Mouse (Mus musculus): ENCODE measurements at regions not wholly inside any gene's neighbourhood (a gene's known extent, or its start where the extent isn't known, plus 50 kb on each side); places are given as distances from the start of the nearest gene placed in this dataset.

DNA sequence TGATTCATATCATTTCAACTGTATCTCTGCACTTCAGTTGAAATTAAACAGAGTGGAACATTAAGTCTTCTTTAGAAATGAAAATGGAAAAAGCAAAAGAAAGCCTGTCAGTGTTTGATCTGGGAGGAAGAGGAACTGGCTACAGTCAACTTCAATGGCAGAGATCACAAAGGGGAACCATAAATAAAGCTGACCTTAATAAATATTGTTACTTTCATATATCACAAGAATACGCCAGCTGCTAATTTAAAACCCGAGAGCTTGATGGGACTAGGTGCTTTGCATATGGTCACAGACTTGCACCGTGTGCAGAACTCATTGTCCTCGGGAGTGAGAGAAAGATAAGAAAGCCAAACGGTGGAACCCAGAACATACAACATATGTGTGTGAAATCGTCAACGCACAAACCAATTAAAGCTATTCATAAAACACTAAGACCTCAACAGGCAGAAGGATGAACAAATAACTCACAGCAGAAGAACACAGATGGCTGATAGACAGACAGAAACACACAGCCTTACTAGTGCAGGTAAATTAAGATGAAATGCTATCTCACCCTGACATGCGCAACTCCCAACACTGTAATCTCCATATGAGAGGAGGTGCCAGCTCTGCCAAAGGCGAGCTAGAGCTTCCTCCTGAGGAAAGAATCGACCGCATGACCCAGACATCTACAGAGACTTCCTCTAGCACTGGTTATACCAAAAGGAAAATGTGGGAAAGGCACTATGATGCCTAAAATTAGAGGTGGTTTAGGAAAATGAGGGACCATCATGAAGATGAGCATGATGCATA is 189.9 kb downstream of the Hlx start:
- TF ChIP-seq NANOG (IDR thresholded peaks at IDR 0.05; ENCODE audit: borderline replicate concordance, low read length) (no peak), CTCF (conservative IDR thresholded peaks at IDR 0.05; ENCODE audit: low read length) (no peak), POU5F1 (IDR thresholded peaks at IDR 0.05; ENCODE audit: borderline replicate concordance, low read length) (no peak)
- Histone ChIP-seq H3K36me3 (ENCODE audit: insufficient read depth, low read length) (no peaks in the 10 kb centered on the region), H3K4me3 (replicated peaks; ENCODE audit: low read length) (no peak overlapping the region), H3K27me3 (ENCODE audit: insufficient read depth, low read length) (no peaks in the 10 kb centered on the region), H3K4me1 (replicated peaks; ENCODE audit: low read depth, low read length) (no peaks in the 10 kb centered on the region), H3K9me3 (ENCODE audit: low read length) (no peaks in the 10 kb centered on the region)

- TF ChIP-seq NANOG (IDR thresholded peaks at IDR 0.05; ENCODE audit: borderline replicate concordance, low read length) = no peak
- TF ChIP-seq CTCF (conservative IDR thresholded peaks at IDR 0.05; ENCODE audit: low read length) = no peak
- no peak for TF ChIP-seq POU5F1 (IDR thresholded peaks at IDR 0.05; ENCODE audit: borderline replicate concordance, low read length)
- Histone ChIP-seq H3K9me3 (ENCODE audit: low read length) (no peaks in the 10 kb centered on the region), H3K4me1 (replicated peaks; ENCODE audit: low read depth, low read length) (no peaks in the 10 kb centered on the region), H3K36me3 (ENCODE audit: insufficient read depth, low read length) (no peaks in the 10 kb centered on the region), H3K4me3 (replicated peaks; ENCODE audit: low read length) (no peak overlapping the region), H3K27me3 (ENCODE audit: insufficient read depth, low read length) (no peaks in the 10 kb centered on the region)
These were observed 192.6 kb downstream of the Hlx start for GRCm38 (mm10) chr1:184539818-184540217.

DNA sequence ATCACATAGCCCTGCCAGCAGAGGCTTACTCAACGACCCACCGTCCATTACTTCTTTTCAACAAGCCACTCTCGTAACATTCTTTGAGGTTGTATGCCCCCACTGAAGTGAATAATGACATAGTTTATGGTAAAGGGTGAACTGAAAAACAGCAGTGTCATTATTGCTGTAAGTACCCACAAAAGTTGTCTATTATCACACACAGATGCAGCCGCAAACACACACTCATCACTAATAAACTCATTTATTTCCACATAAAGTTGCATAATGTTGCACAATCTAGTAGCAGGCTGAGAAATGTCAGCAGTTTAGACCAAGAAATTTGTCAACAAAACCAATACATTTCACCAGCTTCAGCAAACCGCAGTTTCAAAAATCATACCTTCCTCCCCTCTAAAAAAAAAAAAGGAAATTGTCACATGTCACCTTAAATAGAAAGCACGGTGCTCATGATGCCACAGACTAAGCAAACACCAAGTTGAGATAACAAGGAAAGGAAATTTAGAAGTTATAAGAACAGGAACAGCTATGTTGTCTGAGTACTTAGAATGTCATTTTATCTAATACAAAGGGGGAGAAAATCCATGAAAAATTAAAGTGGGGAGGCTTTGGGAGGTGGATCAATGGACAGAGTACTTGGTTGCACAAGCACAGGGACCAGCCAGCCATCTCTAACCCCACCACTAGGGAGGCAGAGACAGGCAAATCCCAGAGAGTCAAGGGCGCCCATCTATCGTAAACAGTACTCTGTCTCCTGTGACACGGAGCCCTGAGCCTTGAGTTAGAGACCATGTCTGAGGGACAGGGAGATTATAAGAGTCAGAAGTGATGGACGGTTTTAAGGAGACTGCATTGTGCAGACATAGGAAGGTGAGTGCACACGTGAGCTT is 195.9 kb downstream of the Hlx start:
- Histone ChIP-seq H3K4me1 (replicated peaks; ENCODE audit: low read depth, low read length) (no peaks in the 10 kb centered on the region), H3K36me3 (ENCODE audit: insufficient read depth, low read length) (no peaks in the 10 kb centered on the region), H3K4me3 (replicated peaks; ENCODE audit: low read length) (no peak overlapping the region), H3K27me3 (ENCODE audit: insufficient read depth, low read length) (no peaks in the 10 kb centered on the region), H3K9me3 (ENCODE audit: low read length) (no peaks in the 10 kb centered on the region)
- TF ChIP-seq CTCF (conservative IDR thresholded peaks at IDR 0.05; ENCODE audit: low read length) = no peak
- no peak for TF ChIP-seq NANOG (IDR thresholded peaks at IDR 0.05; ENCODE audit: borderline replicate concordance, low read length)

DNA sequence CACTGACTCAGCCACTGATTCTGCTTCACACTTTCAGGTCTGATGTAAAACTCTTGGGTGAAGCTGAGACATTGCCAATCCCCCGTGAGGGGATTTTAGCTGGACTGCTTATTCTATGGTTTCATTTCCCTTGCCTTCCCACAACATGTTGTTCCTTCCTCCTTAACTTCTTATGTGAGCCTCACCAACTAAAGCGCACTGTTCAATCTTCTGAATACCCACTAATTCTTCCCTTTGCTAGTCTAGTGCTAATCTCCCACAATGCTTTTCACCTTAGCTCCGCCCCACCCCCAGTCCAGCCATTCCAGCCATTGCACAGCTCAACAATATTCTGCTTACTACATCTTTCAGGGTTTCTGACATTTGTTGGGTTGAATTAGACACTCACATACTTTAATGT is 196.7 kb downstream of the Hlx start:
- TF ChIP-seq CTCF (conservative IDR thresholded peaks at IDR 0.05; ENCODE audit: low read length) (no peak), NANOG (IDR thresholded peaks at IDR 0.05; ENCODE audit: borderline replicate concordance, low read length) (no peak), POU5F1 (IDR thresholded peaks at IDR 0.05; ENCODE audit: borderline replicate concordance, low read length) (no peak)
- H3K4me1 ChIP-seq (replicated peaks; ENCODE audit: low read depth, low read length) = no peaks in the 10 kb centered on the region
- H3K4me3 ChIP-seq (replicated peaks; ENCODE audit: low read length) = no peak overlapping the region
- no peaks in the 10 kb centered on the region for H3K9me3 ChIP-seq (ENCODE audit: low read length)
- H3K36me3 ChIP-seq (ENCODE audit: insufficient read depth, low read length) = no peaks in the 10 kb centered on the region
- H3K27me3 ChIP-seq (ENCODE audit: insufficient read depth, low read length) = no peaks in the 10 kb centered on the region

DNA sequence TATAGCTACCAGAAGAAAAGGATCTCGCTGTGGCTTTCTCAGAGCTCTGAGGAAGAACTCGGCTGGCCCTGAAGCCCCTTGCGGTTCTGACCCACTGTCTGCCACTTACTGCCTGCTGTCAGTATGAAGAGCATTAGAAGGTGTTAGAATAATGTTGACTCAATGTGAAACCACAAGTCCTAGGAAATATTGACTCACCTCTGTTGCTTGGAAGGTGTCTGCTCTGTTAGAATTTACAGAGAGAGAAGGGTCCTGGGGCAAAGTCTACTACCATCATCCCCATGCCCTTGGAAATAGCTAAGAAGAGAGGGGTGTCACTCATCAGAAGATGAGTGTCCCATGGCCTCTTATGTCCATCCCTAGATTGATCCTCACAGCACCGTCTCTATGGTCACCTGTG is 197.9 kb downstream of the Hlx start:
- Histone ChIP-seq H3K36me3 (ENCODE audit: insufficient read depth, low read length) (no peaks in the 10 kb centered on the region), H3K4me3 (replicated peaks; ENCODE audit: low read length) (no peak overlapping the region), H3K9me3 (ENCODE audit: low read length) (no peaks in the 10 kb centered on the region), H3K4me1 (replicated peaks; ENCODE audit: low read depth, low read length) (no peaks in the 10 kb centered on the region), H3K27me3 (ENCODE audit: insufficient read depth, low read length) (no peaks in the 10 kb centered on the region)
- TF ChIP-seq POU5F1 (IDR thresholded peaks at IDR 0.05; ENCODE audit: borderline replicate concordance, low read length) (no peak), NANOG (IDR thresholded peaks at IDR 0.05; ENCODE audit: borderline replicate concordance, low read length) (no peak), CTCF (conservative IDR thresholded peaks at IDR 0.05; ENCODE audit: low read length) (no peak)

GRCm38 (mm10) chr1:184533870-184534269 is 198.5 kb downstream of the Hlx start:
- Histone ChIP-seq H3K4me3 (replicated peaks; ENCODE audit: low read length) (no peak overlapping the region), H3K9me3 (ENCODE audit: low read length) (no peaks in the 10 kb centered on the region), H3K27me3 (ENCODE audit: insufficient read depth, low read length) (no peaks in the 10 kb centered on the region), H3K4me1 (replicated peaks; ENCODE audit: low read depth, low read length) (no peaks in the 10 kb centered on the region), H3K36me3 (ENCODE audit: insufficient read depth, low read length) (no peaks in the 10 kb centered on the region)
- TF ChIP-seq POU5F1 (IDR thresholded peaks at IDR 0.05; ENCODE audit: borderline replicate concordance, low read length) = no peak
- TF ChIP-seq NANOG (IDR thresholded peaks at IDR 0.05; ENCODE audit: borderline replicate concordance, low read length) = no peak
- TF ChIP-seq CTCF (conservative IDR thresholded peaks at IDR 0.05; ENCODE audit: low read length) = no peak

DNA sequence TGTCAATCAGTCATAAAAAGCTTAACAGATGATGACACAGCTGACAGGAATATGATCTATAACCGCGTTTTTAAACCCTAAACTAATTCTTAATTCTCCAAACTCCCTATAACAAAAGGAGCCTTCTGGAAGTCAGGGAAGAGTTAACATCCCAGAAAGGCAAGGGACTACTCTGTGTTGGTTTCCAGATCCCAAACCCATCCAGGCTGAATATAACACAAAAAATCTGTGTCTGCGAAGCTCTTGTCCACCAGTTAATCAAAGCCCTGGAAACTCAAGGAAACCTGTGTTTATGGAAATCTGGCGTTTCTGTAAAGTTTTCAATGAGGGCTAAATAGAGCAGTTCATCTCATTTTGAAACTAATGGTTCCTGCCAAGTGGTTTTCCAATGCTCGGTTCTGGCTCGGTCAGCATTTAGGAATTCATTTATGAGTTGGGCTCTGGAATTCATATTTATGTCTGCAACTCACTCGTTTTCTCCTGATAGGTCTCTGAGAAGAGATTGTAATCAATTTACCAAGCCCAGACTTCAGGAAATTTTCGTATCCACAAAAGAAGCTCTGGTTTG is 199.8 kb downstream of the Hlx start:
- Histone ChIP-seq H3K27me3 (ENCODE audit: insufficient read depth, low read length) (no peaks in the 10 kb centered on the region), H3K4me1 (replicated peaks; ENCODE audit: low read depth, low read length) (no peaks in the 10 kb centered on the region), H3K36me3 (ENCODE audit: insufficient read depth, low read length) (no peaks in the 10 kb centered on the region), H3K4me3 (replicated peaks; ENCODE audit: low read length) (no peak overlapping the region), H3K9me3 (ENCODE audit: low read length) (no peaks in the 10 kb centered on the region)
- TF ChIP-seq CTCF (conservative IDR thresholded peaks at IDR 0.05; ENCODE audit: low read length) (no peak), POU5F1 (IDR thresholded peaks at IDR 0.05; ENCODE audit: borderline replicate concordance, low read length) (no peak), NANOG (IDR thresholded peaks at IDR 0.05; ENCODE audit: borderline replicate concordance, low read length) (no peak)

DNA sequence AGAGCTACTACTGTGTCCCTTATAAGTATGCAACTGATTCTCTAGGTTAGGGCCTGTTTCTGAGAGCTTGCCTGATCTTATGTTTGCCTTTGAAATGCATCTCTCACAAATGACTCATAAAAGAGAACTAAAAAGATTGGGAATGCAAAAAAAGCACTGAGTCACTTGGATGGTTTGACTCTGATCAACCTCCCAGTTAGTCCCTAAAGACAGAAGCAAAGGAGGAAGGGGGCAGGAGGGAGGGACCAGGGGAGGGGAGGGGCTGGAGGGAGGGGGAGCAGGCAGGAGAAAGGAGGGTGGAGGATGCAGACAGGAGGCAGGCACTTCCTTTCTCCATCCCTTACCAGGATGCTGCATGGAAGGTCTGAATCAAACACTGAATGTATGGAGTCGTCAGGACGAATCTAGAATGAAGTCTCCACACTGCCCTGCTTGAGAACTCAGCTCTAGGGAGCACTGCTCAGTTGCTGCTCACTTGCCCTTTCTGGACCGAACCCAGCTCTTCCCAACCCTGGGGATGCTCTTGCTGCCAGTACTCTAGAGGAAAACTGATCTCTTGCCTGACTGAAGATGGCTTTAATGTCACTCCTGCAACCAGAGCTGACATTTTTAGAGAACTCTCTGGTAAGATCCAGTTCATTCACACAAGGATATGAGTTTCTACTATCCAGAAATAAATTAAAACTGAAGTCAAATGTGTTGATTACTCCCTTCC is 201.7 kb downstream of the Hlx start:
- Histone ChIP-seq H3K27me3 (ENCODE audit: insufficient read depth, low read length) (no peaks in the 10 kb centered on the region), H3K4me1 (replicated peaks; ENCODE audit: low read depth, low read length) (no peaks in the 10 kb centered on the region), H3K36me3 (ENCODE audit: insufficient read depth, low read length) (no peaks in the 10 kb centered on the region), H3K4me3 (replicated peaks; ENCODE audit: low read length) (no peak overlapping the region), H3K9me3 (ENCODE audit: low read length) (no peaks in the 10 kb centered on the region)
- TF ChIP-seq NANOG (IDR thresholded peaks at IDR 0.05; ENCODE audit: borderline replicate concordance, low read length) (no peak), CTCF (conservative IDR thresholded peaks at IDR 0.05; ENCODE audit: low read length) (no peak), POU5F1 (IDR thresholded peaks at IDR 0.05; ENCODE audit: borderline replicate concordance, low read length) (no peak)
